Mouse (Mus musculus): ENCODE measurements around the gene Papss1. TPM values are rescaled to one million over a fixed set of nuclear protein-coding genes. Genes with fewer than 3 reads are reported as not detected.

Gene Papss1
- 98.6 and 99.2 TPM in 2 replicates for polyA plus RNA-seq (2014; fragmentation: Nextera tagmentation; extraction: Ambion mirVana)

DNA sequence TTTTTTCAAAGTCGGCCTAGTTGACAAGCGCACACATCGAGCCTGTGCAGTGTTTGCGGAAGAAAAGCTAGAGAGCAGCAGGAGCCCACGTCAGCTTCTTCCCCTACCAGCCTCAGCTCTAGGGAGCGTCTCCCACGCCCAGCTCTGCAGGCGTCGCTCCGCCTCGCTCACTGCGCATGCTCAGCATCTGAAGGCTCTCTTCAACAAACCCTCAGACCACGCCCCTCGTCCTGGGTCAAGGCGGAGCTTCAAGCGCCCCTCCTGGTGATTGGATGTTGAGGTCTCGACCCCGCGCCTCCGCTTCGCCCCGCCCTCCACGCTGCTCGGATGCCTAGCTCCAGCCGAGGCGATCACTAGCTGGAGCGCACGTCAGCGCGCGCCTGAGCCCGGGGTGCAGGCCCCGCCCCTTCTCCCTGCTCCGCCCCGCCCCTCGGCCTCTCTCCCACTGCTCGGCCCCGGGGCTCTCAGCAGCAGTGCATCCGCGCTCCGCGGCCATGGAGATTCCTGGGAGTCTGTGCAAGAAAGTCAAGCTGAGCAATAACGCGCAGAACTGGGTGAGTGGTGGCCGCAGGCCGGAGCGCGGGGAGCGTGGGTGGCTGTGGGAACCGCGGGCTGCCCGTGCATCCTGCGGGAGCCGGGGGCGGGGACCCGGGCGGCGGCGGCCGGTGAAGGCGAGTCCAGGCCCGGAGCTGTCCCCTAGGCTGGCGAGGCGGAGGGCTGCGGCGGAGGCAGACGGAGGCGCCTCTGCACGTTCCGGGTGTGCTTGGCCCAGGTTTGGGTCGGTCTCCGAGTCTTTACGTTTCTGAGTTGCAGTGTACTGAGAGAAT, at the start of gene Papss1:
TSS of gene Papss1 (plus strand) at position 339 of the 827 bp plus-strand sequence.
- H3K36me3 ChIP-seq (ENCODE audit: insufficient read depth) = 0 out of 2 replicates have a peak, but pooled peaks cover 4% of the 10 kb centered on the region
- peak within 1 kb of the TSS; percentile 84 for H3K4me3 ChIP-seq (ENCODE audit: low read depth, low read length)
- no peaks in the 10 kb centered on the region for H3K9me3 ChIP-seq (ENCODE audit: low read depth, low read length)
- peaks cover 8% of the 10 kb centered on the region; the same call in 1 of the 2 replicates for H3K4me1 ChIP-seq (ENCODE audit: insufficient read depth)
- peak within 1 kb of the TSS; percentile 72 for H3K4me2 ChIP-seq
- peak within 1 kb of the TSS; percentile 84 for H3K9ac ChIP-seq
- under 1% methylated on average over 69 of the region's 73 CpGs for WGBS
- ATAC-seq (ENCODE audit: insufficient read depth) (peak; percentile 99), DNase-seq (peak; percentile 100)
- H3K27ac ChIP-seq (ENCODE audit: low read depth) = peak within 1 kb of the TSS; percentile 96
- no peak for TF ChIP-seq CTCF (IDR thresholded peaks at IDR 0.05; ENCODE audit: low read depth)
- no peaks in the 10 kb centered on the region for H3K27me3 ChIP-seq (ENCODE audit: insufficient read depth, low read length)

DNA sequence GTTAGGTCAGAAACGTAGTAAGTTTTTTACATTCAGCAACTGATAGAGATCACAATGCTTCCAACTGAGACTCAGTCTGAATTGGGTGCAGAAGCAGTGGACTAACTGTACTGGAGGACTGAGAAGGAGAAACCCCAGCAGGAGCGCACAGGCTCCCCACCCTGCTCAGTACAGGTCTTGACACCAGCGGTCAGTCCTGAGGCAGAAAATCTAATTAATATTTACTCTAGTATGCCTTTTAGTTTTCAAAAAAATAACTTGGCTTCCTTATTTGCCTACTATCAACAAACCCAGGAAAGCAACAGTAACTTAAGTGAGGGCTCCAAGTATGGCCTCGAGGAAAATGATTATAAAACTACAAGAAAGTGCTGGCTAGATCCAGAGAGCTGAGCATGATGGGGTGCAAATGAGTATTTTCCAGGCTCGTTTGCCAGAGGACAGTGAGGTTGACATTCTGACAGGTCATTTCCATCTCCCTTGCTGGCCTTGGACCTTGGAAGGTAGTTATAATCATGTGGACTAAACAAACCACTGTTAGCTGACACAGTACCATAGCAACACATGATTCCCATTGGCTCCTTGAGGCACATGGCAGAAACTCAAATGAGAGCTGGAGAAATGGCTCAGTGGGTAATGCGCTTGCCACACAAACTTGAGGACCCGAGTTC, 48.1 kb upstream of the Papss1 start:
- no peak overlapping the region for H3K9ac ChIP-seq
- no peaks in the 10 kb centered on the region for H3K9me3 ChIP-seq (ENCODE audit: low read depth, low read length)
- H3K27ac ChIP-seq (ENCODE audit: low read depth) = no peak overlapping the region
- H3K4me2 ChIP-seq = no peak overlapping the region
- TF ChIP-seq CTCF (IDR thresholded peaks at IDR 0.05; ENCODE audit: low read depth) = no peak
- H3K27me3 ChIP-seq (ENCODE audit: insufficient read depth, low read length) = no peaks in the 10 kb centered on the region
- 65% methylated on average over 7 of the region's 7 CpGs for WGBS
- ATAC-seq (ENCODE audit: insufficient read depth) (peak; percentile 73), DNase-seq (peak; percentile 43)
- H3K36me3 ChIP-seq (ENCODE audit: insufficient read depth) = no peaks in the 10 kb centered on the region
- H3K4me1 ChIP-seq (ENCODE audit: insufficient read depth) = peaks cover under 1% of the 10 kb centered on the region; the same call in 1 of the 2 replicates
- no peak overlapping the region for H3K4me3 ChIP-seq (ENCODE audit: low read depth, low read length)

GRCm38 (mm10) chr3:131517756-131518155, 46.8 kb upstream of the Papss1 start:
- Histone ChIP-seq H3K27ac (ENCODE audit: low read depth) (no peak overlapping the region), H3K27me3 (ENCODE audit: insufficient read depth, low read length) (no peaks in the 10 kb centered on the region), H3K9me3 (ENCODE audit: low read depth, low read length) (no peaks in the 10 kb centered on the region), H3K9ac (no peak overlapping the region), H3K4me1 (ENCODE audit: insufficient read depth) (peaks cover 6% of the 10 kb centered on the region; the same call in 1 of the 2 replicates), H3K4me3 (ENCODE audit: low read depth, low read length) (no peak overlapping the region), H3K4me2 (no peak overlapping the region), H3K36me3 (ENCODE audit: insufficient read depth) (no peaks in the 10 kb centered on the region)
- peak; percentile 14 for DNase-seq
- no peak for ATAC-seq (ENCODE audit: insufficient read depth)
- no peak for TF ChIP-seq CTCF (IDR thresholded peaks at IDR 0.05; ENCODE audit: low read depth)
- WGBS = 57% methylated on average over 6 of the region's 6 CpGs

DNA sequence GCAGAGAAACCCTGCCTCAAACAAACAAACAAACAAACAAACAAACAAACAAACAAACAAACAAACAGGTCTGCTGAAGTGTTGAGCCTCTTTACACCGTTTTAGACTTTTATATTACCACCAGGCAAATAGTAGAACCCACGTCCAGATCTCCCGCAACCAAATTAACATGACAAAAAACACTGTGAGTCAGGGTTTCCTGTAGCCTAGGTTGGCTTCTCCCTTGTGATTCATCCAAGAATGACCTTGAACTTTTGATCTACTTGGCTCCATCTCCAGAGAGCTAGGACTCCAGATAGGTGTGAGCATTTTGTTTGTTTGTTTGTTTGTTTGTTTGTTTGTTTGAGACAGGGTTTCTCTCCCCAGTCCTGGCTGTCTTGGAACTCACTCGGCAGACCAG, 43.4 kb upstream of the Papss1 start:
- Histone ChIP-seq H3K4me3 (ENCODE audit: low read depth, low read length) (no peak overlapping the region), H3K9me3 (ENCODE audit: low read depth, low read length) (no peaks in the 10 kb centered on the region), H3K9ac (no peak overlapping the region), H3K4me2 (no peak overlapping the region), H3K4me1 (ENCODE audit: insufficient read depth) (peaks cover 6% of the 10 kb centered on the region; the same call in 1 of the 2 replicates), H3K27ac (ENCODE audit: low read depth) (no peak overlapping the region), H3K27me3 (ENCODE audit: insufficient read depth, low read length) (no peaks in the 10 kb centered on the region), H3K36me3 (ENCODE audit: insufficient read depth) (no peaks in the 10 kb centered on the region)
- 73% methylated on average over 4 of the region's 4 CpGs for WGBS
- no peak for DNase-seq
- ATAC-seq (ENCODE audit: insufficient read depth) = no peak
- TF ChIP-seq CTCF (IDR thresholded peaks at IDR 0.05; ENCODE audit: low read depth) = no peak

- ATAC-seq (ENCODE audit: insufficient read depth) (peak; percentile 55; the same call in 1 of the 2 replicates), DNase-seq (peak; percentile 87)
- WGBS = 25% methylated on average over 7 of the region's 7 CpGs
- peaks cover 6% of the 10 kb centered on the region; the same call in 1 of the 2 replicates for H3K4me1 ChIP-seq (ENCODE audit: insufficient read depth)
- no peak overlapping the region for H3K4me2 ChIP-seq
- no peaks in the 10 kb centered on the region for H3K9me3 ChIP-seq (ENCODE audit: low read depth, low read length)
- H3K27ac ChIP-seq (ENCODE audit: low read depth) = no peak overlapping the region
- H3K9ac ChIP-seq = no peak overlapping the region
- H3K4me3 ChIP-seq (ENCODE audit: low read depth, low read length) = no peak overlapping the region
- no peaks in the 10 kb centered on the region for H3K27me3 ChIP-seq (ENCODE audit: insufficient read depth, low read length)
- TF ChIP-seq CTCF (IDR thresholded peaks at IDR 0.05; ENCODE audit: low read depth) = no peak
- no peaks in the 10 kb centered on the region for H3K36me3 ChIP-seq (ENCODE audit: insufficient read depth)
Observed at GRCm38 (mm10) chr3:131522243-131522642, 42.3 kb upstream of the Papss1 start.

DNA sequence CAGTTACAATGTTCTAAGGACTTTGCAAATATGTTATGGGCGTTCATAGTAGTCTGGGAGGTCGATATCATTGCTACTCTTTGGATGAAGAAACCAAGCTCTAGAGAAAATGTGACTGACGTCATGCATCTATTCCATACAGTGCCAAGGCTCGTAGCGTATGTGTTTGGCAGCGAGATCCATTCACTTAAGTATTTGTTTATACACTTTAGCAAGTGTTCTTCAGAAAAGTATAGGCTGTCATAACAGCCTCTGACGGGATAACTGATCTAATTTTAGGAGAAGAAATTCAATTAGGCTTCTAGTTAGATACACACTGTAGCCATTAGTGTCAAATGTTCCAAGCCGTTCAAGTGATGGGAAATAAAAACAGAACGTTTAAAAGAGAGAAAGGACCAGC, 40.8 kb upstream of the Papss1 start:
- ATAC-seq (ENCODE audit: insufficient read depth) = peak; percentile 16
- TF ChIP-seq CTCF (IDR thresholded peaks at IDR 0.05; ENCODE audit: low read depth) = no peak
- H3K4me1 ChIP-seq (ENCODE audit: insufficient read depth) = peaks cover 6% of the 10 kb centered on the region; the same call in 1 of the 2 replicates
- no peak overlapping the region for H3K9ac ChIP-seq
- no peaks in the 10 kb centered on the region for H3K36me3 ChIP-seq (ENCODE audit: insufficient read depth)
- no peak overlapping the region for H3K4me3 ChIP-seq (ENCODE audit: low read depth, low read length)
- no peak overlapping the region for H3K4me2 ChIP-seq
- DNase-seq = peak; percentile 72
- WGBS = 35% methylated on average over 9 of the region's 9 CpGs
- H3K9me3 ChIP-seq (ENCODE audit: low read depth, low read length) = no peaks in the 10 kb centered on the region
- no peak overlapping the region for H3K27ac ChIP-seq (ENCODE audit: low read depth)
- H3K27me3 ChIP-seq (ENCODE audit: insufficient read depth, low read length) = no peaks in the 10 kb centered on the region

- DNase-seq (no peak), ATAC-seq (ENCODE audit: insufficient read depth) (no peak; the same call in 1 of the 2 replicates)
- Histone ChIP-seq H3K9ac (no peak overlapping the region), H3K9me3 (ENCODE audit: low read depth, low read length) (no peaks in the 10 kb centered on the region), H3K4me2 (no peak overlapping the region), H3K36me3 (ENCODE audit: insufficient read depth) (no peaks in the 10 kb centered on the region), H3K27me3 (ENCODE audit: insufficient read depth, low read length) (no peaks in the 10 kb centered on the region), H3K4me3 (ENCODE audit: low read depth, low read length) (no peak overlapping the region), H3K4me1 (ENCODE audit: insufficient read depth) (peaks cover 6% of the 10 kb centered on the region; the same call in 1 of the 2 replicates), H3K27ac (ENCODE audit: low read depth) (no peak overlapping the region)
- TF ChIP-seq CTCF (IDR thresholded peaks at IDR 0.05; ENCODE audit: low read depth) = no peak
- WGBS = 72% methylated on average over 5 of the region's 5 CpGs
Observed at GRCm38 (mm10) chr3:131524210-131524609, 40.4 kb upstream of the Papss1 start.
